Mouse (Mus musculus): ENCODE measurements at regions not wholly inside any gene's neighbourhood (a gene's known extent, or its start where the extent isn't known, plus 50 kb on each side); places are given as distances from the start of the nearest gene placed in this dataset.

- no peak for DNase-seq (ENCODE audit: low read depth)
These were observed 85.4 kb downstream of the Atp23 start for GRCm38 (mm10) chr10:126815730-126816129.

- no peak for DNase-seq (ENCODE audit: low read depth)
These were observed 86.2 kb downstream of the Atp23 start for GRCm38 (mm10) chr10:126814968-126815367.

DNA sequence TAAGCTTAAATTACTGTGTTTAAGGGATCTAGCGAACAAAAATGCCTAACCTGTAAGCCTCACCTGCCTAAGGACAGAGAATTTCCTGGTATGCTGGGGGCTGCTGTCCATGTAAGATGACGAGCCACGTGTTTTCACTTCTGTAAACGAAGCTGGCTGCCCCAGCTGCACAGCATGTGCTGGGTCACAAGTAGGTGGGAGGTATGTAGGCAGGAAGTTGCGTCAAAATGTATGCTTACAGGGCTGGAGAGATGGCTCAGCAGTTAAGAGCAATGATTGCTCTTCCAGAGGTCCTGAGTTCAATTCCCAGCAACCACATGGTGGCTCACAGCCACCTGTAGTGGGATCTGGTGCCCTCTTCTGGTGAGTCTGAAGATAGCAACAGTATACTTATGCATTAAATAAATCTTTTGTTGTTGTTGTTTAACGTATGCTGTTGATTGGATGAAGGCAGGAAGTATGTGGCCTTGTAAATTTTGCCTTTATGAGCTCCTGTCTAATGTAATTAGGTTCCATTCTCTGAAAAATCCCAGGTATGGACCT, 88.0 kb downstream of the Atp23 start:
- no peak for DNase-seq (ENCODE audit: low read depth)

- no peak for DNase-seq (ENCODE audit: low read depth)
These were observed 88.9 kb downstream of the Atp23 start for GRCm38 (mm10) chr10:126812243-126812755.

- DNase-seq (ENCODE audit: low read depth), result no peak
These were observed 90.6 kb downstream of the Atp23 start for GRCm38 (mm10) chr10:126810346-126811095.

- DNase-seq (ENCODE audit: low read depth), result no peak
These were observed 91.6 kb downstream of the Atp23 start for GRCm38 (mm10) chr10:126809587-126809986.

DNA sequence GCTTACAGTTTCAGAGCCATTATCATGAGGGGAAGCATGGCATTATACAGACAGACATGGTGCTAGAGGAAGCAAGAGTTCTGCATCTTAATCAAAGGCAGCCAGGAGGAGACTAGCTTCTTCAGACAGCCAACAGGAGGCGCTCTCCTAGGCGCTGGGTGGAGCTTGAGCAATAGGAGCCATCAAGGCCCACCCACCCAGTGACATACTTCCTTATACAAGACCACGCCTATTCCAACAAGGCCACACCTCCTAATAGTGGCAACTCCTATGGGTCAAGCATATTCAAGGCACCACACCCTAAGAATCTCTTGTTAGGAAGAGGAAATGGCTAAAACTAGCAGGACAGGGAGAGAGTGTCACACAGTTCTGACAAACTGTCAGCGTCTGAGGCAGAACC, 94.3 kb downstream of the Atp23 start:
- DNase-seq (ENCODE audit: low read depth), result no peak

DNA sequence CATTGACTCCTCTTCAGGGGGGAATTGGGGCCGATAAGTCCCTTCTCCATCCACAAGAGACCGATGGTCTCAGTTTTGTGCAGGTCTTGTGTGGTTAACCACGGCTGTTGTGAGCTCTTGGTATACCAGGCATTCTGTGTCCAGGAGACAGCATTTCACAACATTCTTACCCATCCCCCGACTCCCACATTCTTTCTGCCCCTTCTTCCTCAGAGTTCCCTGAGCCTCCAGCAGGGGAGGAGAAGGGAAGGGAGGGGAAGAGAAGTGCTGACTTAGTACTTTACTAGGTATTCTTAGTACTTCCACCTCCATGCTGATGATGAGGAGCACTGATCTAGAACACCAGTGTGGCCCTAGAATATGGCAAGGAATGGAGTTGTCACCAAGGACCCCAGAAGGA, 98.4 kb downstream of the Atp23 start:
- DNase-seq (ENCODE audit: low read depth), result no peak

DNA sequence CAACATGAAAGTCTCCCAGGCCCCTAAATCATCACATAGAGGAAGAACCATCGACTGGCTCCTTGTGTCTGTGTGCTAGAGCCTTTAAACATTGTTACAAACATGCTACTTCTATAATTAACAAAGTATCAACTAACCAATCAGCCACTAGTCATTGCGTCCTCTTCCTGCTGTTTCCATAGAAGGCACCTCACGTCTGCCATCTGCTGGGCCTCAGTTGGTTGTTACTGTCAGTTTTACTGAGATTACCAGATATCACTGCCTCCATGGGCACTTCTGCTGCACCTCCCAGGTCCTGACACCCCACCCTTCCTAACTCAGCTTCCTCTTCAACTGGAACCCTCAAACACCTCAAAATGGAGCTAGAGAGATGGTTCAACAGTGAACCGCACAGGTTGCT, 101.8 kb downstream of the Atp23 start:
- DNase-seq (ENCODE audit: low read depth), result no peak

- DNase-seq (ENCODE audit: low read depth), result no peak
These were observed 108.0 kb downstream of the Atp23 start for GRCm38 (mm10) chr10:126793136-126793535.

DNA sequence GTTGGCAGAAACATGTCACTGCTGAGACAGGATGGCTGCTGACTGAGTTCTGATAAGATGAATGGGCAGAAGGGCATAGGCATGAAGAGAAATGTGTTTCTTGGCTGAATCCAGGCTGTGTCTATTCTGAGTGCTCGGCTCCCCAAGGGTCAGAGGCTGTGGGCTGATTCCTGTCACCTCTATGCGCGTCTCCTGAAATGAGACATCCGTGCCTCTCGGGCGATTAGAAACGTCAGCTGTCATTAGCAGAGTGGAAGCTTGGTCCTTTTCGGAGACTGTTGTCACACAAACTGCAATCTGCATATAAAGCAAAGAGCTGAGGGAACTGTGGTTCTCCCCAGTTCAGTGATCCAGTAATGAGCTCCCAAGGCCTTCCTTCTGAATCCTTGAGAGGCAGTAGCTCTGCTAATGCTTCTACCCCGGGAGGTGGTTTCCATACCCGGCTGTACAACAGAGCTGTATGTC, 108.8 kb downstream of the Atp23 start:
- no peak for DNase-seq (ENCODE audit: low read depth)

- no peak for DNase-seq (ENCODE audit: low read depth)
These were observed 112.9 kb downstream of the Atp23 start for GRCm38 (mm10) chr10:126788277-126788676.

GRCm38 (mm10) chr10:126783161-126783560, 118.0 kb downstream of the Atp23 start:
- no peak for DNase-seq (ENCODE audit: low read depth)

GRCm38 (mm10) chr10:126776603-126777002, 124.6 kb downstream of the Atp23 start:
- DNase-seq (ENCODE audit: low read depth), result no peak

DNA sequence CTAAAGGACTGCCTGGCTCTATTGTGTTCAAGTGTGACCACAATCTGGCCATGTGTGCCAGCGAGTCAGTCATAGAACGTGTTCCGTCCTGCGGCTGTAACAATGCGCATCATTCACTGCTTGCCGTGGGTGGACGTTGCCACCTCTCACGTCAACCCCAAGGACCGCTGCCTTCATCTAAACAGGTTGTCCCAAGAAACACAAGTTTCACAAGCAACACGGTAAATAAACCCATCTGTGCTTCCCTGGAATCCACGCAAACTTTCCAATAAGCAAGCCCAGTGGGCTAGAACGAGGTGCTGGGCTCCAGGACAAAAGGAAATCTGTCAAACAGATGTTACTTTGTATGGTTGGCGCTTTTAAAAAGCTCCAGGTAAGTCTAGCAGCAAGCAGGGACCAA, 125.2 kb downstream of the Atp23 start:
- DNase-seq (ENCODE audit: low read depth), result peak; percentile 47

- peak; percentile 86 for DNase-seq (ENCODE audit: low read depth)
These were observed 130.6 kb downstream of the Atp23 start for GRCm38 (mm10) chr10:126770446-126771020.

GRCm38 (mm10) chr10:126765648-126766047, 135.5 kb downstream of the Atp23 start:
- no peak for DNase-seq (ENCODE audit: low read depth)

GRCm38 (mm10) chr10:126764740-126765139, 136.4 kb downstream of the Atp23 start:
- DNase-seq (ENCODE audit: low read depth), result no peak

DNA sequence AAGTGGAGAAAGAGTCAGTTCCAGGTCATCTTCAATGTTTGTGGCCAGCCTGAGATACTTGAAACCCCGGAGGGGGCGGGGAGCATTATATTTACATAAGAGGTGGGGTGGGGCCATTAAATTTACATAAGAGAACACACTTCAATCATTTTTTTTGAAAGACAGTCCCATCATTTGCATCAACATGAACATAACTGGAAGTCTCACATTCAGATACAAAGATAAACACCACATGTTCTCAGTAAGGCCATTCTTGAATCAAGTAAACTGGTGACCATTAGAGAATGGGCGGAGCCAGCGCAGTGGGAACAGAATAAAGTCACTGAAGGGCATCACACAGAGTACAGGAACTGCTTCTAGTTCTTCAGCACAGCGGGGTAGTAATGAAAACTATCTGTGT, 137.2 kb downstream of the Atp23 start:
- DNase-seq (ENCODE audit: low read depth), result no peak

DNA sequence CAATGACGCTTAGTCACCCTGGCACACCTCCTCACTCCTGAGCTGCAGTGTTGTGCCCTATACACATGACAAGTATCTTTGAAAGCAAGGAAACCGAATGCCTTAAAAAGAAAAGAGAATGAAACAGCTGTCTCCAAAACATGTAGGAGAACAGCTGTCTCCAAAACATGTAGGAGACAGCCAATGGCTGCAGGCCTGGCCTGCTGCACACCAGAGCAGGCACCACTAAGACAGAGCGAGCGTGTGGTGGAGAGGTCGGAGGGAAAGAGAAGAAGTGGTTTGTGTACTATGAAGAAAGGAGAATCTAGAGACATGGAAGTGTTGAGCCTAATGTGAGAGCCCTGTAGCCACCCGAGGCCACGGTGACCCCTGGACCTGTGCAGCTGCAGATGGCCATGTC, 142.5 kb downstream of the Atp23 start:
- no peak for DNase-seq (ENCODE audit: low read depth)

DNA sequence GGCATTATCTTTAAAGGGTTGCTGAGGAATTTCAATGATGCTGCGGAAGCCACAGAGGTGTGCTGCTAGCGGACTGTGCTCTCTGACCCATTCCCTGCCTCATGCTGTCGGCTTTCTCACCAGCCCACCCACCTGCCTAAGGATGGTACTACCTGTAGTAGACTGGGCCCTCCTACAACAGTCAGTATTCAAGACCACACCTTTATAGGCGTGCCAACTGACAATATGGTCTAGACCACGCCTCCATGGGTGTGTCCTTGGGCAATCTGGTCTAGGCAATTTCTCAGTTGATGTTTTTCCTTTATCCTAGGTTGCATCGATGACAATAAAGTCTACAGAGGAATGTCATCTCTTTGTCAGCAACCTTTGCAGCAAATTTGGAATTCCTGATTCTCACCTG, 148.0 kb downstream of the Atp23 start:
- DNase-seq (ENCODE audit: low read depth), result no peak

GRCm38 (mm10) chr10:126752699-126753098, 148.5 kb downstream of the Atp23 start:
- DNase-seq (ENCODE audit: low read depth), result no peak
